Mouse (Mus musculus) C2C12 (cell line): ENCODE results near the gene Med13l. TPM values are rescaled to one million over a fixed set of nuclear protein-coding genes. Genes with fewer than 3 reads are reported as not detected.

ENCODE experiments used
- H3K27me3 ChIP-seq: one replicate; pipeline ENCODE4 v1.6.1; 2011; ENCODE audit not compliant: control insufficient read depth, insufficient read depth, insufficient read length
- H3K36me3 ChIP-seq: one replicate; pipeline ENCODE4 v1.6.1; 2011; ENCODE audit not compliant: control insufficient read depth, insufficient read depth
- H3K4me3 ChIP-seq: one replicate; pipeline ENCODE4 v1.5.1; 2011; ENCODE audit warnings: mild to moderate bottlenecking, control low read depth; ENCODE audit not compliant: poor library complexity, insufficient read depth, severe bottlenecking
- H3K79me2 ChIP-seq: one replicate; pipeline ENCODE4 v1.6.1; 2011; ENCODE audit not compliant: control insufficient read depth, insufficient read depth
- H3K79me3 ChIP-seq: one replicate; pipeline ENCODE4 v1.6.1; 2011; ENCODE audit warnings: low read depth, control low read depth
- H3ac ChIP-seq: one replicate; pipeline ENCODE3; 2011; ENCODE audit warnings: low read depth; ENCODE audit not compliant: control insufficient read depth, insufficient read length
- CEBPB ChIP-seq: IDR thresholded peaks from one replicate; pipeline ENCODE4 v1.6.1; 2011; ENCODE audit warnings: low read depth, mild to moderate bottlenecking, control low read depth, moderate library complexity
- CTCF ChIP-seq: IDR thresholded peaks from one replicate; pipeline ENCODE4 v1.5.1; 2011; ENCODE audit not compliant: control insufficient read depth, insufficient read depth, insufficient read length
- FOSL1 ChIP-seq: IDR thresholded peaks from one replicate; pipeline ENCODE4 v1.8.0; 2011; ENCODE audit warnings: mild to moderate bottlenecking, low read length; ENCODE audit not compliant: poor library complexity, insufficient read depth, severe bottlenecking
- MAX ChIP-seq: IDR thresholded peaks from one replicate; pipeline ENCODE4 v1.6.1; 2011; ENCODE audit warnings: mild to moderate bottlenecking, control low read depth
- MYOD1 ChIP-seq: IDR thresholded peaks from one replicate; pipeline ENCODE4 v1.6.1; 2011; ENCODE audit warnings: low read depth; ENCODE audit not compliant: control insufficient read depth, insufficient read length
- MYOG ChIP-seq: IDR thresholded peaks from one replicate; pipeline ENCODE4 v1.6.1; 2011; ENCODE audit not compliant: control insufficient read depth, insufficient read length; ENCODE audit errors: extremely low read depth
- USF1 ChIP-seq: IDR thresholded peaks from one replicate; pipeline ENCODE4 v1.6.1; 2011; ENCODE audit warnings: low read depth, mild to moderate bottlenecking, control low read depth, moderate library complexity
- polyA plus RNA-seq: library from polyadenylated mRNA; unstranded; fragments of >200 nt; fragmentation: generic; extraction: Trizol; gene quantifications from one replicate; pipeline ENCODE4 v1.2.1, GENCODE M21; 2012; ENCODE audit warnings: missing spikeins

Gene Med13l
- polyA plus RNA-seq, 1 experiment: 6.7 TPM

DNA sequence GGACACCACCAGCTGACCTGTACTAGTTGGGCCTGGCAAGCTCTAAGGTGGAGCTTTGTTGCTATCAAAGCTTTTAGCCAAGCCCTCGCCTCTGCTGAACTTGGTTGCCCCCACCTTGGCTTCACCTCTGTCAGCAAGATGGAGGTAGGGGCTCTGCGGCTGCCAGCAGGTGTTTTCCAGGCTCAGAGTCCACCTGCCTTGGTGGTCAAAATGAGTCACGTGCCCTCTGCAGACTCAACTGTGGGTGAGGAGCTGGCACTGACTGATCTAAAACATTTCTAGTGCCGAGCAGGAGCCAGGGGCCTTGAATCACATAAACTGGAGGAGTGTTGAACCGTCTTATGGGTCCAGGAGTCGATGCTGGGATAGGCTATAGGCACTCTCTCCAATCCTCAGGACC, 34.8 kb upstream of the Med13l start:
- Histone ChIP-seq H3K36me3 (no peaks in the 10 kb centered on the region), H3ac (no peak overlapping the region), H3K4me3 (no peak overlapping the region), H3K27me3 (no peaks in the 10 kb centered on the region), H3K79me2 (no peaks in the 10 kb centered on the region), H3K79me3 (no peaks in the 10 kb centered on the region)
- no peak for TF ChIP-seq CTCF
- TF ChIP-seq USF1: no peak
- no peak for TF ChIP-seq MYOG
- no peak for TF ChIP-seq FOSL1
- TF ChIP-seq MAX: no peak
- no peak for TF ChIP-seq MYOD1
- no peak for TF ChIP-seq CEBPB

- TF ChIP-seq MYOG: no peak
- TF ChIP-seq USF1: no peak
- TF ChIP-seq FOSL1: no peak
- no peak for TF ChIP-seq CTCF
- TF ChIP-seq CEBPB: no peak
- TF ChIP-seq MYOD1: no peak
- H3K4me3 ChIP-seq: no peak overlapping the region
- no peaks in the 10 kb centered on the region for H3K79me2 ChIP-seq
- no peaks in the 10 kb centered on the region for H3K36me3 ChIP-seq
- no peak overlapping the region for H3ac ChIP-seq
- H3K27me3 ChIP-seq: no peaks in the 10 kb centered on the region
- H3K79me3 ChIP-seq: no peaks in the 10 kb centered on the region
Measured at GRCm38 (mm10) chr5:118526504-118526903, 34.0 kb upstream of the Med13l start.

DNA sequence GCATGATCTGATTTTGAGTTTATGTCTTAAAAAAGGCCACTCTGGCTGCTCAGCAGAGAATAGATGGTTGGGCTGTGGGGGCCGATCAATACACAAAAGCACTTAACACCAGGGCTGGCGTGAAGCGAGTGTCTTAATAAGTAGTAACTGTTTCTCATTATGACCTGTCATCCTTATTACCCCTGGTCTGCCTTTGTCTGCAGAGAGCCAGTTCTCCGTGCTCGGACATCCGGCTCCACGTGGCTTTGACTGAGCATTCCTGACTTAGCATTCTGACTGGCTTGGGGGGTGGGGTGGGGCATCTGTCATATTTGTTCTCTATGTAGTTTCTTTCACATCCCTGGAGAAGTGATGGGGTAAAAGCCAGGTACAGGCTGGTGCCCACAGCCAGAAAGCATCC, 31.2 kb upstream of the Med13l start:
- no peaks in the 10 kb centered on the region for H3K27me3 ChIP-seq
- no peaks in the 10 kb centered on the region for H3K36me3 ChIP-seq
- no peak overlapping the region for H3ac ChIP-seq
- no peaks in the 10 kb centered on the region for H3K79me3 ChIP-seq
- no peak overlapping the region for H3K4me3 ChIP-seq
- no peaks in the 10 kb centered on the region for H3K79me2 ChIP-seq
- no peak for TF ChIP-seq MYOG
- no peak for TF ChIP-seq CEBPB
- no peak for TF ChIP-seq MYOD1
- TF ChIP-seq MAX: no peak
- no peak for TF ChIP-seq USF1
- no peak for TF ChIP-seq FOSL1
- no peak for TF ChIP-seq CTCF

GRCm38 (mm10) chr5:118532125-118532524, 28.4 kb upstream of the Med13l start:
- TF ChIP-seq MAX (no peak), FOSL1 (no peak), MYOD1 (no peak), CTCF (no peak), CEBPB (no peak), USF1 (no peak), MYOG (no peak)
- Histone ChIP-seq H3K4me3 (no peak overlapping the region), H3K27me3 (no peaks in the 10 kb centered on the region), H3ac (no peak overlapping the region), H3K79me2 (no peaks in the 10 kb centered on the region), H3K36me3 (no peaks in the 10 kb centered on the region), H3K79me3 (no peaks in the 10 kb centered on the region)

GRCm38 (mm10) chr5:118532659-118533058, 27.8 kb upstream of the Med13l start:
- TF ChIP-seq MYOG: no peak
- TF ChIP-seq MYOD1: no peak
- no peak for TF ChIP-seq CEBPB
- no peak for TF ChIP-seq CTCF
- TF ChIP-seq MAX: no peak
- TF ChIP-seq USF1: no peak
- no peak for TF ChIP-seq FOSL1
- no peaks in the 10 kb centered on the region for H3K79me2 ChIP-seq
- no peaks in the 10 kb centered on the region for H3K36me3 ChIP-seq
- no peaks in the 10 kb centered on the region for H3K79me3 ChIP-seq
- H3ac ChIP-seq: no peak overlapping the region
- H3K27me3 ChIP-seq: no peaks in the 10 kb centered on the region
- H3K4me3 ChIP-seq: no peak overlapping the region

- H3K36me3 ChIP-seq: no peaks in the 10 kb centered on the region
- no peaks in the 10 kb centered on the region for H3K27me3 ChIP-seq
- H3K4me3 ChIP-seq: no peak overlapping the region
- no peaks in the 10 kb centered on the region for H3K79me2 ChIP-seq
- H3ac ChIP-seq: no peak overlapping the region
- no peaks in the 10 kb centered on the region for H3K79me3 ChIP-seq
- TF ChIP-seq CEBPB: no peak
- no peak for TF ChIP-seq FOSL1
- TF ChIP-seq MAX: no peak
- TF ChIP-seq USF1: no peak
- TF ChIP-seq MYOG: no peak
- TF ChIP-seq CTCF: no peak
- no peak for TF ChIP-seq MYOD1
Measured at GRCm38 (mm10) chr5:118534407-118534921, 26.0 kb upstream of the Med13l start.
